Mouse (Mus musculus) kidney, adult 2 months (tissue): ENCODE data around the gene Smpd4. TPM values are rescaled to one million over a fixed set of nuclear protein-coding genes. Genes with fewer than 3 reads are reported as not detected.

Source experiments
- DNase-seq: peaks from one replicate; pipeline ENCODE4 v3.0.0; 2021
- H3K27ac ChIP-seq: fragments of 200-500 bp; 2 replicates; pipeline ENCODE4 v1.5.1; 2012; ENCODE audit warnings: low read depth, low read length, control low read depth, inconsistent platforms; ENCODE audit not compliant: insufficient read depth
- H3K27me3 ChIP-seq: fragments of 200-500 bp; replicated peaks from 2 replicates; pipeline ENCODE4 v1.6.1; 2012; ENCODE audit warnings: mild to moderate bottlenecking, moderate library complexity, low read length, inconsistent platforms; ENCODE audit not compliant: control insufficient read depth, insufficient read depth
- H3K36me3 ChIP-seq: fragments of 200-500 bp; 2 replicates; pipeline ENCODE4 v1.6.1; 2012; ENCODE audit warnings: mild to moderate bottlenecking, moderate library complexity, low read length, inconsistent platforms; ENCODE audit not compliant: control insufficient read depth, insufficient read depth
- H3K4me1 ChIP-seq: fragments of 200-500 bp; 2 replicates; pipeline ENCODE4 v1.6.1; 2011; ENCODE audit warnings: low read length; ENCODE audit not compliant: control insufficient read depth, insufficient read depth
- H3K4me3 ChIP-seq: fragments of 200-500 bp; 2 replicates; pipeline ENCODE4 v1.5.1; 2011; ENCODE audit warnings: mild to moderate bottlenecking, low read depth, low read length, control low read depth; ENCODE audit not compliant: insufficient read depth
- CTCF ChIP-seq: fragments of 200-500 bp; conservative IDR thresholded peaks from 2 replicates; pipeline ENCODE4 v1.5.1; 2011; ENCODE audit warnings: low read depth, mild to moderate bottlenecking, control low read depth, low read length, moderate library complexity, mixed read lengths; ENCODE audit not compliant: insufficient read depth, insufficient read length
- POLR2A ChIP-seq: fragments of 200-500 bp; IDR thresholded peaks from one replicate; pipeline ENCODE4 v1.6.1; 2011; ENCODE audit warnings: low read depth, low read length, control low read depth
- WGBS: fragments of 180-500 bp; shearing (Covaris S2); methylation state at CpG from one replicate; pipeline ENCODE4 v1.1.7; 2018; 5-methylcytosine and 5-hydroxymethylcytosine counted together
- polyA plus RNA-seq: library from polyadenylated mRNA; depleted of rRNA; stranded (reverse); fragments of >200 nt; gene quantifications from 2 replicates; pipeline ENCODE4 v1.2.3, GENCODE M21; 2012

The Smpd4 gene
- polyA plus RNA-seq, 1 experiment = 53.8 TPM

DNA sequence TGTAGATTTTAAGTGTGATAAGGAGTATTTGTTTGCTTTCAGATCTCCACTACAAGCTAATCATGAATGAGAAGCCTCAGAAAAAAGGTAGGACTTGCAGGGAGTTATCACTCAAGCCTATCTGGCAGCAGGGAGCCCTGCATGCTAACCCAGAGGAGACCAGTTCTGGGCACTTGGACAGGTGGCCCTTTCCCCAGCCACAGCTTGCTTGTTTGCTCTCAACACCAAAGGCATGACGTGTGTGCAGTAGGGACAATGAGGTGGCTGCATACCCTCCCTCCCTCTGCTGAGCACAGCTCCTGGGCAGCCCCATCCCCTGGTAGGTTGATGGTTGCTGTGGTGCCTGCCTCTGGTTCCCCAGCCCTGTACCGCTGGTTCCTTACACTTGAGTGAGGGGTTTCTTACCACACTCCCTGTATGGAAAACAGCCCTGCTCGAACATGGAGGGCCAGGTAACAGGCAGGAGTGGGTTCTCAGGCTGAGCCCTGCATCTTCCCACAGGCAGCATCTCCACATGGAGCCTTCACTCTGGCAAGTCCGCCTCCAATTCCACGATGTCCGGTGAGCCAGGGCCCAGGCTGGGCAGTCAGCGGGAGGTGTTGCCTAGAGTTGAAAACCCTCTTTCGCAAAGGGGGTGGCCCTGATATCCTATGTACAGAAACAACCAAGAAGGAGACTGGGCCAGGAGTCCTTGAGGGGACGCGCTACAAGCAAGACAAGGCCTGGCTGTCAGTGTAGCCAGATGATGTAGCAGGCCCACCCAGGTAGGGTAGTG lies 28.6 kb downstream of the Smpd4 start:
- no peaks in the 10 kb centered on the region; the same call in 1 of the 2 replicates for H3K36me3 ChIP-seq
- no peaks in the 10 kb centered on the region for H3K27me3 ChIP-seq
- DNase-seq = no peak
- H3K27ac ChIP-seq = no peak overlapping the region
- WGBS = 93% methylated on average over 10 of the region's 10 CpGs
- no peaks in the 10 kb centered on the region; the same call in 1 of the 2 replicates for H3K4me1 ChIP-seq
- no peak overlapping the region for H3K4me3 ChIP-seq
- TF ChIP-seq POLR2A = no peak
- TF ChIP-seq CTCF = no peak

GRCm38 (mm10) chr16:17649925-17650605 lies 30.9 kb downstream of the Smpd4 start:
- WGBS = 88% methylated on average over 16 of the region's 16 CpGs
- H3K4me1 ChIP-seq = no peaks in the 10 kb centered on the region; the same call in 1 of the 2 replicates
- H3K27ac ChIP-seq = no peak overlapping the region
- H3K36me3 ChIP-seq = no peaks in the 10 kb centered on the region; the same call in none of the 2 replicates
- no peaks in the 10 kb centered on the region for H3K27me3 ChIP-seq
- TF ChIP-seq POLR2A = no peak
- no peak for TF ChIP-seq CTCF
- H3K4me3 ChIP-seq = no peak overlapping the region
- no peak for DNase-seq

- TF ChIP-seq POLR2A = no peak
- TF ChIP-seq CTCF = no peak
- Histone ChIP-seq H3K27me3 (no peaks in the 10 kb centered on the region), H3K36me3 (no peaks in the 10 kb centered on the region; the same call in none of the 2 replicates), H3K4me1 (no peaks in the 10 kb centered on the region; the same call in 1 of the 2 replicates), H3K27ac (no peak overlapping the region), H3K4me3 (no peak overlapping the region)
- 100% methylated on average over 1 of the region's 1 CpGs for WGBS
- no peak for DNase-seq
These were observed 31.6 kb downstream of the Smpd4 start for GRCm38 (mm10) chr16:17650711-17651110.

- H3K4me3 ChIP-seq = no peak overlapping the region
- H3K27ac ChIP-seq = no peak overlapping the region
- WGBS = 90% methylated on average over 4 of the region's 4 CpGs
- no peaks in the 10 kb centered on the region; the same call in none of the 2 replicates for H3K36me3 ChIP-seq
- no peaks in the 10 kb centered on the region for H3K27me3 ChIP-seq
- H3K4me1 ChIP-seq = no peaks in the 10 kb centered on the region
- no peak for TF ChIP-seq CTCF
- TF ChIP-seq POLR2A = no peak
- no peak for DNase-seq
These were observed 33.5 kb downstream of the Smpd4 start for GRCm38 (mm10) chr16:17652607-17653006.

DNA sequence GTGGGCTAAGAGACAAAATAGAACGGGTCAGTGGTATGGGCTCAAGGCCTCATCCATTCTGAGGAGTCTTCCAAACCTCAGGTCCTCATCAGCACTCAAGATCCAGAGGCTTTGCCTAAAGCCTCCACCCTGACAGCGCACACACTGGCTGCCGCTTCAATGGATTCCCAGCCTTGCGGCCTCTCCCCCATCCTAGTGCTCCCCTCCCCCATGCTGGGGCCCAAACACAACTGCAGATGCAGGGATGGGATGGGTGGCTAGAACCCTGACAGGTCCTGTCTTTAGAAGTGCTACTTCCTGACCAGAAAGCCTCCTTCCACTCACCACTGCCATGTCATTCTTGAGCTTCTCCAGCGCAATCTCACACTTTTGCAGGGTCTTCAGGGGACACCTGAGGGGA lies 34.4 kb downstream of the Smpd4 start:
- WGBS = 92% methylated on average over 5 of the region's 5 CpGs
- Histone ChIP-seq H3K4me1 (no peaks in the 10 kb centered on the region), H3K27ac (no peak overlapping the region), H3K4me3 (no peak overlapping the region), H3K36me3 (no peaks in the 10 kb centered on the region; the same call in none of the 2 replicates), H3K27me3 (no peaks in the 10 kb centered on the region)
- TF ChIP-seq POLR2A = no peak
- no peak for TF ChIP-seq CTCF
- DNase-seq = no peak

DNA sequence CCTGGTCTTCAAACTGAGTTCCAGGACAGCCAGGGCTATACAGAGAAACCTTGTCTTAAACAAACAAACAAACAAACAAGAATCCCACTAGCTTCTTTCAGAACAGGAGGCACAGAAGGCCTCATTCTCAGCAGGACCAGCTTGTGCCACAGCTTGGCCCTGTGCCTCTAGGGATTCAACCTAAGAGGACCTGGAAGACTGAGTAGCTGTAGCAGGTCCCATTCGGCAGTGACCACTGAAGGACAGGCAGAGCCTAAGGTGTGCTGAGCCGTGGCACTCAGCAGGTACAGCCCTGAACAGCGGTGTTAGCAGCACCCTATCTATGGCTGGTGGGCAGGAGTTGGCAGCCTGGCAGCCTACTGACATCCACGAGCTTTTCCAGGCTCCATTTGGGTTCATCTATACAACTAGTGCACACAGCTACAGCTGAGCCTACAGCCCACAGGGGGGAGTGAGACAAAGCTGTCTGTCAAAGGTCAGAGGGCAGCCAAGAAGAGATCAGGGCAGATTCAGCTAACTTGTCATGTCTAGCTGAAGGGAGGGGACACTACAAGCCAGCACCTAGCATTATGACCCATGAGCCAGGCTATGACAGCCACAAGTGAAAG lies 35.1 kb downstream of the Smpd4 start:
- WGBS = 91% methylated on average over 4 of the region's 4 CpGs
- TF ChIP-seq POLR2A (no peak), CTCF (no peak)
- Histone ChIP-seq H3K27me3 (no peaks in the 10 kb centered on the region), H3K27ac (no peak overlapping the region), H3K4me3 (no peak overlapping the region), H3K36me3 (no peaks in the 10 kb centered on the region; the same call in none of the 2 replicates), H3K4me1 (no peaks in the 10 kb centered on the region)
- DNase-seq = no peak
